Mouse (Mus musculus) stomach, embryonic 16.5 days (tissue): ENCODE results near the gene Nsun2. TPM values are rescaled to one million over a fixed set of nuclear protein-coding genes. Genes with fewer than 3 reads are reported as not detected.

Experiments used
- ATAC-seq: fragments of 200-750 bp; cut with Nextera tagmentation; 2 replicates; pipeline ENCODE4 v1.8.0; 2017; ENCODE audit warnings: moderate number of reproducible peaks, moderate TSS enrichment; ENCODE audit not compliant: insufficient read depth, low FRiP score
- H3K27ac ChIP-seq: fragments of 300-500 bp; sonication (generic); 2 replicates; pipeline ENCODE4 v1.5.1; 2014; ENCODE audit warnings: low read length
- H3K27me3 ChIP-seq: fragments of 300-500 bp; sonication (generic); 2 replicates; pipeline ENCODE4 v1.6.1; 2014; ENCODE audit warnings: low read length, control low read depth, mixed read lengths; ENCODE audit not compliant: control insufficient read depth, insufficient read depth
- H3K36me3 ChIP-seq: fragments of 300-500 bp; sonication (generic); 2 replicates; pipeline ENCODE4 v1.6.1; 2014; ENCODE audit warnings: low read length; ENCODE audit not compliant: control insufficient read depth, insufficient read depth
- H3K4me1 ChIP-seq: fragments of 300-500 bp; sonication (generic); 2 replicates; pipeline ENCODE4 v1.6.1; 2014; ENCODE audit warnings: low read length, control low read depth, mixed read lengths; ENCODE audit not compliant: control insufficient read depth, insufficient read depth
- H3K4me2 ChIP-seq: fragments of 300-500 bp; sonication (generic); 2 replicates; pipeline ENCODE4 v1.6.1; 2014; ENCODE audit warnings: low read depth, low read length, mixed read lengths
- H3K4me3 ChIP-seq: fragments of 300-500 bp; sonication (generic); replicated peaks from 2 replicates; pipeline ENCODE4 v1.5.1; 2014; ENCODE audit warnings: mild to moderate bottlenecking, low read length
- H3K9ac ChIP-seq: fragments of 300-500 bp; sonication (generic); 2 replicates; pipeline ENCODE4 v1.6.1; 2014; ENCODE audit warnings: low read length
- H3K9me3 ChIP-seq: fragments of 300-500 bp; sonication (generic); replicated peaks from 2 replicates; pipeline ENCODE4 v1.6.1; 2016; ENCODE audit warnings: low read length, control low read depth; ENCODE audit not compliant: control insufficient read depth
- whole genome bisulfite sequencing: fragments of 180-500 bp; shearing (Covaris S2); extraction: QIAGEN DNeasy Blood & Tissue Kit; methylation state at CpG from one replicate; pipeline ENCODE4 v1.1.7; 2014; 5-methylcytosine and 5-hydroxymethylcytosine counted together
- polyA plus RNA-seq: library from polyadenylated mRNA; unstranded; fragments of >200 nt; fragmentation: Nextera tagmentation; extraction: Ambion mirVana; gene quantifications from 2 replicates; pipeline ENCODE4 v1.2.1, GENCODE M21; 2015

The Nsun2 gene
- polyA plus RNA-seq, 1 experiment from 2014 or later, result 108 TPM

DNA sequence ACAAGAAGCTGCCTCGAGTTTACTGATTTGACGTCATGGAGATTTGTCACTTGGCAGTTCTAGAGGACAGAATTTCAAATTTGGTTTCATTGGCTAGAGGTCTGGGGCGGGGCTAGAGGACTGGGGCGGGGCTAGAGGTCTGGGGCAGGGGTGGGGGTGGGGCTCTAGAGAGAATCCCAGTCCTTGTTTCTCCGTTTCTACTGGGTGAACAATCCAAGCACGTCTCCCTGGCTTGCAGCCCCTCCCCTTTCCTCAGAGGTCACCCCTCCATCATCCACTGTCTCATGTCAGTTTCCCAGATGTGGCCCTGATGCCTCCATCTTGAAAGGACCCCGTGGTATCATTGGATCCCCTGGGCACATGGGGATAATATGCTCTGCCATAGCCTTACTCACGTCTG, 21.5 kb downstream of the Nsun2 start:
- Histone ChIP-seq H3K9ac (no peak overlapping the region), H3K4me3 (no peak overlapping the region), H3K27me3 (no peaks in the 10 kb centered on the region), H3K4me1 (no peaks in the 10 kb centered on the region), H3K9me3 (no peaks in the 10 kb centered on the region), H3K27ac (no peak overlapping the region), H3K4me2 (no peak overlapping the region), H3K36me3 (no peaks in the 10 kb centered on the region)
- WGBS, result 23% methylated on average over 8 of the region's 8 CpGs
- ATAC-seq, result no peak

DNA sequence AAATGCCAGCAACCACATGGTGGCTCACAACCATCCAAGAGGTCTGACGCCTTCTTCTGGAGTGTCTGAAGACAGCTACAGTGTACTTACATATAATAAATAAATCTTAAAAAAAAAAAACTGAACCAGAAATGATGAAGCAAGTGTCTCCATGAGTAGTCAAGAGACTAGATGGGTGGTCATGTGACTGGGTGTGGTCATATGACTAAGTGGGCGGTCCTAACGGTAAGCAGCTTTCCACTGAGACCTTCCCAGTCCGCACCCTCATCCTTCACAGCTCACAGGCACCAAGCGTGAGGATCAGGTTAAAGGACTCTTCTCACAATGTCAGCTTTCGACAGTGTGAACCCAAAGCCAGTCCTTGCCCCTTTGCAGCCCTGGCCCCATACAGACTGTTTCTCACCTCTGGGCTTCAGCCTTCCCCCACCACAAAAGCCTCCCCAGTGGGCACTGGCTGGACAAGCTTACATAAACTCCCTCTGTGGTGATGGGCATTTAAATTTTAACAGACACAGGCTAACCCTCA, 22.5 kb downstream of the Nsun2 start:
- Histone ChIP-seq H3K27me3 (no peaks in the 10 kb centered on the region), H3K9me3 (no peaks in the 10 kb centered on the region), H3K36me3 (no peaks in the 10 kb centered on the region), H3K9ac (no peak overlapping the region), H3K4me3 (no peak overlapping the region), H3K4me2 (no peak overlapping the region), H3K27ac (no peak overlapping the region), H3K4me1 (no peaks in the 10 kb centered on the region)
- ATAC-seq, result no peak
- 77% methylated on average over 6 of the region's 6 CpGs for WGBS

DNA sequence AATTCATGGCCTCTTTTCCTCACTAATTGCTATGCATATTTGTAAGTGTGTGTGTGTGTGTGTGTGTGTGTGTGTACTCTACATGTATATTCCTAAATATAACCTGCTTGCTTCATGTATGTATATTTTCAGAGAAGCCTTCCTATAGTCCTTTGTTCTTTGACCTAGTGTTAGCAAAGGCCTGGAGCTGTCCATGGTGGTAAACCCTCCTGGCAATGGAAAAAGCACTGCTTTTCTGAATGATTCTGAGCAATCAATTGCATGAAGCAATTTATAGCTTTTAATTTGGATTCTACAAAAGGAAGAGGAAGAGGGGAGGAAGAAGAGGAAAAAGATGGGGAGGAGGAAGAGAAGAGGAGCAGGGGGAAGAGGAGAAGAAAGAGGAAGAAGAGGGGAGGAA, 23.2 kb downstream of the Nsun2 start:
- Histone ChIP-seq H3K4me1 (no peaks in the 10 kb centered on the region), H3K4me3 (no peak overlapping the region), H3K27me3 (no peaks in the 10 kb centered on the region), H3K4me2 (no peak overlapping the region), H3K9me3 (no peaks in the 10 kb centered on the region), H3K36me3 (no peaks in the 10 kb centered on the region), H3K27ac (no peak overlapping the region), H3K9ac (no peak overlapping the region)
- no peak for ATAC-seq

DNA sequence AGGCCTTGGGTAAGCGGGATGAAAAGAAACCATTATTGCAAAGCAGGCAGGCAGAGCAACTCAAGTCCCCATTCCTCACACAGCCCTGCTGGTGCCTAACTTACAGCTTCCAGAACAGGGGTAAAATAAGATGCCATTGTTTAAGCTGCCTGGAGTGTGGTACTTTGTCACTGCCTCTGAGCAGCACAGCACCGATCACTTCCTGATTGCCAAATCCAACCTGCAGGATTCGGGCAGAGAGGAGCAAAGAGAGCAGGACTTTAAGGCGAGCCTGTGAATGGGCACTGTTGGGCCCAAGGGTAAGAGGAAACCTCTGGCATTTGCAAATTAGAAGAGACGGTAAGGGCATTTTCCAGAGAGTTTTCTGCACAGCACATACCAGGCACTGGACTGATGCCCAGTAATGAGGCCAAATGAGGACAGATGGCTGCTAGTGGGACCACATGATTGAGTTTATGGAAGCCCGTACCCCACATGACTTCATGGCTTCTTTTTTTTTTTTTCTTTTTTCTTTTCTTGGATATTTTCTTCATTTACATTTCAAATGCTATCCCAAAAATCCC, 24.6 kb downstream of the Nsun2 start:
- no peak overlapping the region for H3K4me2 ChIP-seq
- no peak overlapping the region for H3K9ac ChIP-seq

DNA sequence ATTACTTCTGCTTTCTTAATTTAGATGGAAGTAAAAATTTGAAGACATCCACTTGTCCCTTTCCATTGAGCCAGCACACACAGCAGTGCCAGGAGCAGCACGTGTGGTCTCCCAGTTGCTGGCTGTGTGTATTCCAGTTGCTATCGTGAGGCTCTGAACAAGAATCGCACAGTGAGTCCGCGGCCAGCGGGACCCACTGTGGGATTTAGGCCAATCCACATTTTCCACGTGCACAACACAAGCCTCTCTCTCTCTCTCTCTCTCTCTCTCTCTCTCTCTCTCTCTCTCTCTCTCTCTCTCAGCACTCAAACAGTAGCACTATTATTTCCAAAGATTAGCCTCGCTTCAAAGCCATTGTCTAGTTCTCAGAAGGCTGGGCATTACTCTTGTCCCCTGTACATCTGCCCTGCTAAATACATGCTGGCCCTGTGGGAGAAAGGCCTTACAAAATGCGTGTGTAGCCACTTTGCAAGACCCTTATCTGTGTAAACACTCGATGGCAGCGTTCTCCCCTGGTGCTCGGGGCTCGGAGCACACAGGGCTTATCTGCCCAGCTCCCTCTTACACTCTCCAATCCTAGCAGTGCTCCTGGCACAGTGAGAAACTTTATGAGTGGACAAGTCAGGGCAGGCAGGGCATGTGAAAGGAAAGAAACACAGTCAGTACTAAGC, 25.9 kb downstream of the Nsun2 start:
- no peaks in the 10 kb centered on the region for H3K27me3 ChIP-seq
- H3K4me3 ChIP-seq, result no peak overlapping the region
- no peaks in the 10 kb centered on the region for H3K4me1 ChIP-seq
- WGBS, result 55% methylated on average over 13 of the region's 13 CpGs
- no peaks in the 10 kb centered on the region for H3K36me3 ChIP-seq
- H3K4me2 ChIP-seq, result peak overlapping the region; percentile 19; the same call in 1 of the 2 replicates
- ATAC-seq, result no peak; the same call in 1 of the 2 replicates
- no peaks in the 10 kb centered on the region for H3K9me3 ChIP-seq
- 0 out of 2 replicates have a peak overlapping the region, but pooled peaks have one; percentile 39 for H3K27ac ChIP-seq
- no peak overlapping the region for H3K9ac ChIP-seq

More for the DNA sequence above, 24.6 kb downstream of the Nsun2 start:
- Histone ChIP-seq H3K4me3 (no peak overlapping the region), H3K27me3 (no peaks in the 10 kb centered on the region), H3K4me1 (no peaks in the 10 kb centered on the region), H3K9me3 (no peaks in the 10 kb centered on the region), H3K36me3 (no peaks in the 10 kb centered on the region), H3K27ac (no peak overlapping the region)
- 74% methylated on average over 6 of the region's 6 CpGs for WGBS
- no peak for ATAC-seq

DNA sequence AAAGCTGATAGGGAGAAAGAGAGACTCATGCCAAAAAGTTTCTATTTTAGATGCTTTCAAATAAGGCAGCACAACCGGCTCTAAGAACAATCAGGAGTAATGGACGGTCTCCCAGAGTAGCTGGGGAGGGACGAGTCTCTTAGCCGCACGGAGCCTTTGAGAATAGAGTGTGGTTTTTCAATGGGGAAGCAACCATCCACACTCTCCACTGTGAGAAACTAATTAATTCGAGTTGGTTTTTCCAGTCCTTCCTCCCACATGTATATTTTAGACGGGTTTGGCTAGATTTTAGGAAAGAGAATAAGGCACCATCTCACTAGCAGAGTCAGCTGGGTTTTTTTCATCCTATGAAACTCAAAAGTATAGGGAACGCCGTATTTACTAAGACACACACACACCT, 28.5 kb downstream of the Nsun2 start:
- WGBS, result 83% methylated on average over 9 of the region's 9 CpGs
- no peak for ATAC-seq
- Histone ChIP-seq H3K9ac (no peak overlapping the region), H3K27me3 (no peaks in the 10 kb centered on the region), H3K9me3 (no peaks in the 10 kb centered on the region), H3K27ac (no peak overlapping the region), H3K4me2 (no peak overlapping the region), H3K36me3 (no peaks in the 10 kb centered on the region), H3K4me3 (no peak overlapping the region), H3K4me1 (no peaks in the 10 kb centered on the region)

DNA sequence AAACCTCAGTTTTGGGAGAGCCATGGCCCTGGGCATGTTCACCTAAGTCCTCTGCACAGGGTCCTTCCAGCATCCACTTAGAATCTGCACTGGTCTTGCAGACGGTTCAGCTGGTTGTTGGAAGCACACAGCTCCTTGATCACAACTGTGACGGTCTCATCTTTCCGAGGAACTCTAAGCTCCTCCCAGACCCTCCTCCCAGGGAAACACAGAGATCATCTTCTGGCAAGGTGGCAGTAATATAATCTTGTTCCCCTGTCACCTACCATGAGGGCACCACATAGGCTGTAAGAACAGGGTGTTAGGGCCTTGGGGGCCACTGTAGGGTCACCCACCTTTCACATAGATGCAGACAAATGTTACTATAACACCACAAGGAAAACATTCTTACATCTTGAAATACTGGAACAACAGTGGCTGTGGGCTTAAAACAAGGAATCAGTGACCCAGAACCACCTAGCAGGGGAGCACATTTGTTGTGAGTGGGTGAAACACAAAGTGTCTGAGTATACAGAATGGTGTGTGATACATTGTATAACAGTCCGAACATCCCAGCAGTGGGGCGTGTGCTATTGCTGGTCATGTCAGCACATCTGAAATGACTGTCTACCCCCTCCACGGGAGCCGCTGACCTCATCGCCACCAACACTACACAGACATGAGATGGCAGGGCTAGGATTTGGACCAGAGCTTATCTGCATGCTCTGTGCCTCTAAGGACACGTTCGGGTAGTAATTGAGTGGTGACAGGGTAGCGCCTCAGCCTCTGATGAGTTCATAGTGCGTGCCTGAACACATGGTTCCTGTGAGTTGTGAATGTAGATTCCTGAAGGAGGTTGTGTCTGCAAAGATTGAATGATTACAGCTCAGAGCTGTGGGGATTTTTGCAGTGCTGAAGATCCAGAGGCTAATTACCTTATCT, 29.4 kb downstream of the Nsun2 start:
- H3K27ac ChIP-seq, result peak overlapping the region; percentile 60
- no peak overlapping the region for H3K4me2 ChIP-seq
- ATAC-seq, result 0 out of 2 replicates have a peak, but pooled peaks have one; percentile 44
- no peak overlapping the region for H3K9ac ChIP-seq
- no peaks in the 10 kb centered on the region for H3K4me1 ChIP-seq
- H3K27me3 ChIP-seq, result no peaks in the 10 kb centered on the region
- no peak overlapping the region for H3K4me3 ChIP-seq
- 57% methylated on average over 12 of the region's 12 CpGs for WGBS
- H3K36me3 ChIP-seq, result no peaks in the 10 kb centered on the region
- H3K9me3 ChIP-seq, result no peaks in the 10 kb centered on the region

DNA sequence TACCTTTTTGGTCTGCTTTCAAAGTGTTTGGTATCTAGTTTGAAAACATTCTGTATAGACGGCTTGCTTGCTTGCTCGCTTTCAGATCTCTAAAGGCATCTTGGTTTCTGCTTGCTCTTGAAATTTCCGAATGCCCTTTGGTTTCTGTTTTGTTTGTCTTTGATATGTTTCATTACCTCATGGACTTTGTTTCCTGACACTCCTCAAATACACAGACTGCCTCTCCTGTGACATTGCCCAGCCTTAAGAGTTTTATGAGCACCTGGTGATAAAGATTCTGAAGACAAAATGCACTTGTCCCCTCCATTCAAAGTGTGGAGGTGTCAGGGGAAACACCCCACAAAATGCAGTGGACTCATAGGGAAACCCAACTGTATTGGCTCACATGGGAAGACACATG, 30.4 kb downstream of the Nsun2 start:
- Histone ChIP-seq H3K4me3 (no peak overlapping the region), H3K9me3 (no peaks in the 10 kb centered on the region), H3K4me2 (no peak overlapping the region), H3K27ac (peak overlapping the region; percentile 60; the same call in 1 of the 2 replicates), H3K36me3 (no peaks in the 10 kb centered on the region), H3K9ac (no peak overlapping the region), H3K4me1 (no peaks in the 10 kb centered on the region), H3K27me3 (no peaks in the 10 kb centered on the region)
- 44% methylated on average over 3 of the region's 3 CpGs for WGBS
- peak; percentile 56; the same call in 1 of the 2 replicates for ATAC-seq

DNA sequence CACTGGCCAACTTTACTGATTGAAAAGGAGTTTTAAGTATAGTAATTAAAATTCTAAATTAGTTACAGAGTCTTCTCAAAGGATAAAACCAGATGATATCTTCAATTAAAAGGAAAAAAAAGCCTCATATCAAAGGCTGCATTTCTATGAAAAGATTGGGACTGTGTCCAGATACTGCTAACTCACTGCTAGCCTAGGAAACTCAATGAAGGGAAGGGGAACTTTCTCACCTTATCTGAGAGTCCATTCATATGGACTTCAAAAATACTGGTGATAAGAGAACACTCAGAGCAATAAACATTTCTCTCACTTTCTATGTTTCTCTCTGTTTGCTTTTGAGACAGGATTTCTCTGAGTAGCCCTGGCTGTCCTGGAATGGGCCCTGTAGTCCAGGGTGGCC, 31.0 kb downstream of the Nsun2 start:
- Histone ChIP-seq H3K4me1 (no peaks in the 10 kb centered on the region), H3K27ac (peak overlapping the region; percentile 60), H3K36me3 (no peaks in the 10 kb centered on the region), H3K9ac (no peak overlapping the region), H3K4me3 (no peak overlapping the region), H3K4me2 (no peak overlapping the region), H3K27me3 (no peaks in the 10 kb centered on the region), H3K9me3 (no peaks in the 10 kb centered on the region)
- ATAC-seq, result no peak
